Mouse (Mus musculus): ENCODE data around the gene Hsd11b2.

Hsd11b2 gene

DNA sequence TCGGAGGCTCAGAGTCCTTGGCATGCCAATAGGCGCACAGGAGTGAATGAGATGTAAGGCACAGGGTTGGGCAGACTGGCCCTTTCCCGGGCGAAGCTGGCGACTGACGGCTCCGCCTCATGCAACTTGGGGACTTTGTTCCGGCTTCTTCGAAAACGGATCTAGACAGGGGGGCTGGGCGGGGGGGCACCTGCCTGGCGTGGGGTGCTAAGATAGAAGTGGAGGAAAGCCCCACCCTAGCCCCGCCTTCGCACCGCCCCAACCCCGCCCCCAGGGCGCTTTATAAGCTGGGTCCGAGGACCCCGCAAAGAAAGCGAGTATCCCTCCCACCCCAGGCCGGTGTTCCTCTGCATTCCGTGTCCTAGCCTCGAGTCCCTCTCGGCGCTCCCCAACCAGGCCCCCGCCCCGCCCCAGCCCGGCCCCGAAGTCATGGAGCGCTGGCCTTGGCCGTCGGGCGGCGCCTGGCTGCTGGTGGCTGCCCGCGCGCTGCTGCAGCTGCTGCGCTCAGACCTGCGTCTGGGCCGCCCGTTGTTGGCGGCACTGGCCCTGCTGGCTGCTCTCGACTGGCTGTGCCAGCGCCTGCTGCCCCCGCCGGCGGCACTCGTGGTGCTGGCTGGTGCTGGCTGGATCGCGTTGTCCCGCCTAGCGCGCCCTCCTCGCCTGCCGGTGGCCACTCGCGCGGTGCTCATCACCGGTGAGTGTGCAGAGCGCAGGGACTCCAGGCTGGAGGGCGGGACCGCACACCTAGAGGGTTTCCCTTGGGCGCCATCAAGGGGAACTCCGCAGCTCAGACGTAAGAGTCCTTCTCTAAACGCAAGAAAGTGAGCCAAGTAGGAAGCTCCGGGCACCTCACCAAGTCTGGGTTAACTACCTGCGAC lies at the start of gene Hsd11b2:
Gene Hsd11b2 (plus strand): TSS at position 320 of the 878 bp plus-strand sequence.
- DNase-seq (ENCODE audit: low read depth): no peak

DNA sequence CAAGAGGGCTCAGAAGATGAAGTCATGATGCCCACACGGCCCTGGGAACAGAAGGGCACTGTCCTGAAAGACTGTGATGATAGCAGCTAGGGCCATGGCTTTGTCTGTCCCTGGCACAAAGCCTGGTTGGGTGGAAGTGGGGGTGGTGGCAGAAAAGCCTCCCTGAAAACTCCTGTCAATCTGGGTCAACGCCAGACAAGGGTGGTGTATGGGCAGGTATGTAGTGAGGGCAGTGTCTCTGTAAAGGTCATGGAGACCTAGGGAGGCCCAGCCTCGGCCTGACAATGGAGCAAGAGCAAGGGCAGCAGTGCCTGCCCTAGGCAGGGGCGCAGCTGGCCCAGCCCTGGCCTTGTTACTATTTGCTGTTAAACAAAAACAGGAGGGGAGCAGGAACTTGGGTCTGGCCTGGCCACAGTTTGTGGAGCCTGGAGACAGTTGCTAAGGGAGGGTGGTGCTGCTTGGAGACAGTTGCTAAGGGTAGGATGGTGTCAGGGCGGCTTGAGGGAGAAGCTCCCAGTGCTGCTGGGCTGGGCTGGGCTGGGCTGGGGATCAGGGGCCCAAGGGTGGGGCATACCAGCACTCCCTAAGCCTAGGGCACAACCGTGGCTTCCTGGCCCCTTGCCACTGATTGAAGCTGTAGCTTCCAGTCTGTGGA lies 49.4 kb upstream of the Hsd11b2 start:
- no peak for DNase-seq (ENCODE audit: low read depth)

DNA sequence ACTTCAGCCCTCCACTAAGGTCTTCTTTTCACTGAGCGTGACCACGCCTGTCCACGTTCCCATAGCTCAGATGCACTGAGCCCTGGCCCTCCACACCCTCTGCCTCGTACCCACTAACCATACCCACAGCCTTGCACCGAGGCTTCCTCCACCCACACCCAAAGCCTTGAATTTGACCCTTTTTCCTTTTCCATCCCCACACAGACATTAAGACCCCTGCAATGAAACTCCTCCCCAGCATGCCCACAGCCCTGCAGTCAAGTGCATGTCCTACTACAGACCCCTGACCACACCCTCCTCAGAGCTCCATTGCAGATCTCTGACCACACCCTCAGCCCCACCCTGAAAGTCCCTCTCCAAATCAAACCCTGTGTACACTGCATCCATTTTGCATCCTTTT lies 48.7 kb upstream of the Hsd11b2 start:
- DNase-seq (ENCODE audit: low read depth): no peak

DNA sequence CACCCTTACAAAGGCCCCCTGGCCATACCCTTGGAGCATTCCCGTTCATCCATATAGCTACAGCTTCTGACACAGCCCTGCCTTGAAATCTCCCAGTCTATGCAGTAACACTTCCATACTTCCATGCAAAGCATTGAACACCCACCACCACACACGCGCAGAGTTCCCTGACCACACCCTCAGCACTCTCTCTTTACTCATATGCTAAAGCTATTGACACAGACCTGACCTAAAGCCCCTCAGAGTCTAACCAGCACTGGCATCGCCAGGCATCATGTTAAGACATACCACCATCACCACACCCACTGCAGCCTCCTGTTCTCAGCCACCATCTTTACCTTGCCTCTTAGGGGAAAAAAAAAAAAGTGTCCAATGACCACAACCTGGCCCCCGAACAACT lies 48.3 kb upstream of the Hsd11b2 start:
- DNase-seq (ENCODE audit: low read depth): no peak

DNA sequence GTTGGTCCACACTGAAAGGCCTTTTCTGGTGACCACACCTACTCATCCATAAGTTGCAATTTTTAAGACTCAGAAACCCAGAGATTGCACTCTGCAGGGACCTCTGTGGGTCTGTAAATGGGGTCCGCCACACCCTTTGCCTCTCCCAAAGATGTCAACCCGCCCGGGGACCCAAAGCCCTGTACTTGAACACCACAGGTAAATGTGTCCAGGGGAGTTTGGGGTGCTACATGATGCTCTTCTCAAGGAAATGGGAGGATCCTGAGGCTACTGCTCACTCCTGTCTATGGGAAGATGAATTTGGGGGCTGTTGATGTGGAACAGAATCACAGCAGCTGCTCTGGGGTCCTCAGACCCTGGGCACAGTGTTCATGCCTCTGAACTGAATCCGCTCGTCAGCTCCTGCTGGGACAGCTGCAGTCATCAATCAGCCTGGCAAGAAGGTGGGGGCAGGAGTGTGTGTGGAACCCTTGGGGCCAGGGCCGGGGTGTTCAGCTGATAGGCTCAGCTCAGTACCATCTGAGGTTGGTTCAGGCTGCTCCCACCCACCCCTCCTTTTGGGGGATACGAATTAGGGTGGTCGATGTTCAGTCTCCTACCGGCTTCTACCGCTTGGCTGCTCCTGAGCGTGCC lies 47.8 kb upstream of the Hsd11b2 start:
- DNase-seq (ENCODE audit: low read depth): no peak

DNA sequence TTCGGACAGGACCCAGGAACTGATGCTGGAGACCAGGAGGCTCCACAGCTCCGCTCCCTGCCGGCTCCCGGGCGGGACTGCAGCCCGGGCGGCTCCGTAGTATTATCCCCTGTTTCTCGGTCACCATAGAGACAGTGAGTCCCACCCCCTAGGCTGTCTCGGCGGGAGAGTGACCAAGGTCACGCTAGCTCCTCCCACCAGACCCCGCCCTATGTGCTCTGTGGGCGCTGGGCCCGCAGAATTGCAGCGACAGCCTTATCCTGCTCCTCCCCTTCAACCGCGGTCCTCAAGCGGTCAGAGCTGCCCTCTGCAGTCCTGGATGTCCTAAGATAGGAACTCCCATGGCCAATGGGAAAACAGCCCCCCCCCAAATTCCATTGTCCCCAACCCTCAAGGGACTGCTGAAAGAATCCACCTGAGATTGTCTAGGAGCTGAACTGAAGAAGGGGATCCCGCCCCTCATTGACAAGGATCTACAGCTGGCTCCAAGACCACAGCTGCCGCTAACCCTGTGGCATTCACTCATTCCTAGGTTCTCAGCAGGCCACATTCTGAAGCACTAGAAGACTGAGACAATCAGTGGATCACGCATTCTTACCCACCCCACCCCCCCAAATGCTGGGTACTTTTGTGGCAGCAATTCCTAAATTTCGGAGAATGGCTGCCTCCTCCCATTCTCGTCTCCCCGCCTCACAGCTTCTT lies 47.1 kb upstream of the Hsd11b2 start, which contains the start of gene Tppp3:
Gene Tppp3 (minus strand): TSS at position 213 of the 702 bp plus-strand sequence.
- DNase-seq (ENCODE audit: low read depth): peak; percentile 78

DNA sequence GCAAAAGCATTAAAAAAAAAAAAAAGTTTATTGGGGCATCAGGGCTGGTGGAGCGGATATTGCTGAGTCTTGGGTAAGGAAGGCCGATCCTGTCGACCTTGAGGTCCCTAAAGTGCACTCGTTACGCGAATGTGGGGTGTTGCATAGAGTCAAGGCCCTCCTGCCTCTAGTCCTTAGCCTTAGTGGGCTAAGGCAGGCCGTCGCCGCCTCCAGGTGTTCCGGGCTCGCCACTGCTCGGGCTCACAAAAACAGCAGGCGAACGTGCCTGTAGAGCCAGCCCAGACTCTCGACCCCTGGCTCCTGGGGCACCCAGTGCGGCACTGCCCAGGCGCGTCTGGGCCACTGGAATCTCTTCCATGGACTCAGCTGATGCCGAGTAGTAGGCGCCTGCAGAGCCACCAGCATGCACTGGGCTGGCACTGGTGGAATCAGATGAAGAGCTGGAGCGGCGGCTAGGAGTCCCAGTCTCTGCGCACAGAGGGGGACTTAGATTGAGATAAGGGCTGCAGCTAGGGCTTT lies 46.1 kb upstream of the Hsd11b2 start:
- no peak for DNase-seq (ENCODE audit: low read depth)

DNA sequence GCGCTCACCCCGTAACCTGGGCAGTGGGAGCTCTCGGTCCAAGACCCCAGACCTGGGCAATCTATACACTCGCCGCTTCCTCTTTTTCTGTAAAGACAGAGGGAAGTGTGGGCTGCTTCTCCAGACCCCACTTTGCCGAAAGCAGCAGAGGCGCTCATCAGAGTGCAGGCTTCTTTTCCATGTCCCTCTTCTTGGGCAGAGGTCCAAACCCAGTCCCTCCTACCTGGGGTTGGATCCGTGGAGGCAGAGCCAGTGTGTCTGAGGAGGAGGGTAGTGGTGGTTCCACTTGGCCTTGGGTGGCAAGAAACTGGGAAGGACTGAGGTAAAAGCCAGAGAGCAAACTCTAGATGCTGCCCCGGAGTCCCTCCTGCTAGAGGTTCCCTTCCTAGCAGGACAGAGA lies 45.6 kb upstream of the Hsd11b2 start:
- DNase-seq (ENCODE audit: low read depth): no peak

DNA sequence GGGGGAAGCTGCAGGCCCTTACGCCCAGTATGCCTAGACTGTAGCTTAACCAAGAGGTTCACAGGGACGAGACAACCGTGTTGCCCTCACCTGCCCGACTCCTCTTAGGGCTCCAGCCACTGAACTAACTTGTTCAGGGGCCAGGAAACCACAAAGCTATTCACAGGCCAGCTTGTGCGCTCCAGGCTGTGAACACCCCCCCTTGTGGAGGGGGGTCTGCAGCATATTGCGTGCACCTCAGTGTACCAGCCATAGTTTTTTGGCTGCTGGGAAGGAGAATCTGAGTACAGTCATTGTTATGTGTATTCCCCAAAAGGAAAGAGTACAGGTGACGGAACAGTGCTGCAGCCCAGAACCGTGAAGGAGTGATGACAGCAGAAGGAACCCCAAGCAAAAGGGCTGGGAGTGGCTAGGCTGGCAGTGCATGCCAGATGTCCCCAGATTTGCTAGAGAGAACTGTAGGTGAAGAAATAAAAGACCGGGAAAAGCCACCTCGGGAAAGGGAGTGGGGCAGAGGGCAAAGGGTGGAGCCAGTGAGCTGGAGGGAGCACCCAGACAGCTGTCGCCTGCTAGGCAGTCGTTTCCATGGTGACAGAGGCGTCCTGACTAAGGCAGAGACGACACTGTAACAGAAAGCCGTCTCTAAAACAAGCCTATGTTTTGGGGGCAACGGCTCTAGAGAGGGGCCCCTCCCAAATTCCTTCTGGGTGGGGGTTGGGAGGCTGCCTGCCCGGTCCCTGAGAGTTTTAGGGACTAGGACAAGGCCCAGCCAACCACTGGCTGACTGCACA lies 44.5 kb upstream of the Hsd11b2 start:
- no peak for DNase-seq (ENCODE audit: low read depth)

DNA sequence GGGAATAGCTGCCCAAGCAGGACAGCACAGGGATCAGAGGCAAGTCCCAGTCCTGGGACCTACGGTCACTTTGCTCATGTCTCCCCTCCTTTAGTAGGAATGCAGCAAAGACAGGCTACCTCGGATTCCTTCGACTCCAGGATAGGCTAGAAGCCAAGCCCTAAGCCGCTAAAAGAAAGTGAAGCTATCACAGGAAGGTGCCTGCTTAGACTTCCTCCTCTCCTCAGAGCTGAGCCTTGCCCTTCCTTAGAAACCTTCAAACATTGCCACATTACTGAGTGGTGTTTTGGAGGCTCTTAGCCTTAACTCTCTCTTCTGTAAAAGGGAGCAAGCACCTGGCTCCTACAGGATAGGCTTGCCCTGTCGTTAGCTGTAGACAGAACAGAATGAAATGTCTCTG lies 43.9 kb upstream of the Hsd11b2 start:
- DNase-seq (ENCODE audit: low read depth): no peak

DNA sequence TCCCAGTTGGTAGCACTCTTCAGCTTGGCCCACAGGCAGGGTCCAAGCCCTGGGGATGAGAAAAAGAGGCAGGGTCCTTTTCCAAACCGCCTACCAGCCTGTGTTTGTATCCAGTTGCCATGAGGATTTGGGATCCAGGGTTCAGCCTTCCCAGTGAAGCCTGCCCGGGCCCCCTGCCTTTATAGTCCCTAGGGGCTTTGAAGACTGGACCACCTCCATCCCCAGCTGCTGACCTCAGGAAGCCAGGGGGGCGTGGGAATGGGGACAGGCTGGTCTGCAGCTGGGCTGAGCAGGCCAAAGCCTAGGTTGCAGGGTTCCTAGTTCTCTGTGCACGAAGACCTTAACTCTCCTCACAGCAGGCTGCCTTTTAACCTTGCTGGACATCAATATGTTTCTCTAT lies 43.3 kb upstream of the Hsd11b2 start:
- no peak for DNase-seq (ENCODE audit: low read depth)

DNA sequence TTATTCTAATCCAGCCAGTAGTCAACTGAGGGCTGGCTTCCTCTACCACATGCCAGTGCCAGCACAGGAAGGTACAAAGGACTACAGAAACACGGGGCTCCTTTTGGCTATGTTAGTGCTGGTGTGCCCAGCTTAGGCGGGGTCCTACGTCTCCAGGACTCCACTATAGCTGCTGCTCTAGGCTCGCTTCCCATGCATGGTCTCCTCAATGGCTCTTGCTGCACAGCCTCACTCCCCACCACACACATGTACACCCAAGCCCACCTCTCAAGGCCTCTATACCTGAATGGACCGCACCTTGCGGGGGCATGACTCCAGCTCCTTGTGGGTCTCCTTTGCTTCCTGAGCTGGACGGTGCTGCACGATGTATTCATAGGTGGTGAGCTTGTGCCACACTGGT lies 42.8 kb upstream of the Hsd11b2 start:
- no peak for DNase-seq (ENCODE audit: low read depth)

DNA sequence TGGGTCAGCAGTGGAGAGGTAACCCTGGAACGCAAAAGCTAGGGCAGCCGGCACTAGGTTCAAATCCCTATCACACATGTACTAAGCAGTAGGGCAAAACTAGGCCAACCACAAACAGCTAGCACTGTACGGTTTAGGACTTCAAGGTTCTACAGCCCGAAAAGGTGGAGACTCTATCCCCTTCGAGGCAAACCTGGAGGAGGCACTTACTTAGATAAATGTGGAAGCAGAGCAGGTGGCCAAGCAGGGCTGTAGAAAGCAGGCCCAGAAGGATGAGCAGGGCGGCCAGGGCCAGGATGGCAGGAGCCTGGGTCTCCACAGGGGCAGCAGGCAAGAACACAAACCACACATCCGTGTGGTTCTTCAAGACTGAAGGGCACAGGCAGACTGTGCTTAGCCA lies 42.4 kb upstream of the Hsd11b2 start:
- DNase-seq (ENCODE audit: low read depth): no peak

DNA sequence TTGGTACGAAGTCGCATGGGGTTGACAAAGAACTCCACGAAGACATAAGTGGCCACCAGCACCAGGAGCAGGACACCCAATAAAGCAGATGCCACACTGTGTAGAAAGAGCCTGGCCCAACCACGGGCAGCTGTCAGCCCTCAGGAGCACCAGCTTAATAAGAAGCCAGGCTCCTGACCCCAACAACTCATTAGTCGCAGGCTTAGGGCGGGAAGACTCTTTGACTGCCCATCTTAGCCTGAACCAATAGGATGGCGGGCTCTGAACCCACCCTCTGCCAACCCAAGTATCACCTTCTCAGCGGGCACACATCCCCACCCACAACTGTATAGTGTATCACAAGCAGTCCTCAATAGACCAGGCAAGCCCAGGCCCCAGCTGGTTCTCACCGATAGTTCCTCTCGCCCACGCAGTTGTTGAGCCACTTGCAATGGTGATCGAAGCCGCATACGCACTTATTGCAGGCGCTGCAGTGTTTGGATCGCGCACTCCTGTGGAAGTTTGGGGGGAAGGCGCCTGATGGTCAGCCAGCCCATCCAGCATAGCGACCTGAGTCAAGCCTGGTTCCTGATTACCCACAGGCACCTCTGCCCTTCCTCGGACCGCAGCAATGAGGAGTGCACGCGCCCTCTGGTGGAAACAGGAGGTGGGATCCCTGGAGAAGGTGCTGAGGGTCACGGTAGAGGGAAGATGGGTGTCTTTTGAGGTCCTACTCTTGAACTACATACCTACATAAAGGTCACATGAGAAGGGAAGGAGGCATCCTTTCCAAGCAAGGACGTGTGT lies 41.7 kb upstream of the Hsd11b2 start:
- DNase-seq (ENCODE audit: low read depth): no peak

DNA sequence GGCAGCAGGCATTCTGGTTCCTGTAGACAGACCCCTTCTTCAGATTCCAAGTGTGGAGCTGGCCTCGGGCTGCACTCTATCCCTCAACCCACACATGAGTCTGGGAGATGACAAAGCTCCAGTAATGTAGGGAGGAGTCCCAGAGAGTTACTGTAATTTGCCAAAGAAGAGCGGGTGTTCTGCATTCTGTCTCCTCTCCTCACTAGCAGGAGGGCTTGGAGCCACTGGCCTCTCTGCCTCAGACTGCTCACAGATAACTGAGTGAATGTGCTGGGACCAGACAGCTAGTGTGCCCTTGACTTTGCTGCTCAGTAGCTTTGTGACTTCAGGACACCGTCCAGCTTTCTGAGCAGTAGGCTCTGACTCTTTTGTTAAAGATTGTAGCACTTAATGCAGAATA lies 40.8 kb upstream of the Hsd11b2 start:
- no peak for DNase-seq (ENCODE audit: low read depth)

DNA sequence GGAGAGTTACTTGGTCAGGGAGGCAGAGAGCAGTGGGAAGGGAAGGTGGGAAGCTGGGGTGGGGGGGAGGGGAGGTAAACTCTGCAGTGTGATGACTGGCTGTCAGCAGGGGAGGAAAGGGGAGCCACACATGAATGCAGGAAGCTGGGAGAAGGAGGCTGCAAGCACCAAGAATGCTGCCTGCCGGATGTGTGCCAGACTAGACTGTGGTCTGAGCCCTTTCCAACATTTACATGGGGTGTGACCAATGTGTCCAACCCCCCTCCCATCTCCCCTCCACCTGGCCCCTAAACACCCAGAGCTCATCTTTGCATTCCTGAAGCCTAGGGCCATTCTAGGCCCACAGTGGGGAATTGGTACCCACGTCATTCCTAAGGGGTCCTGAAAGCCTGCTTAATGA lies 37.5 kb upstream of the Hsd11b2 start:
- DNase-seq (ENCODE audit: low read depth): no peak

DNA sequence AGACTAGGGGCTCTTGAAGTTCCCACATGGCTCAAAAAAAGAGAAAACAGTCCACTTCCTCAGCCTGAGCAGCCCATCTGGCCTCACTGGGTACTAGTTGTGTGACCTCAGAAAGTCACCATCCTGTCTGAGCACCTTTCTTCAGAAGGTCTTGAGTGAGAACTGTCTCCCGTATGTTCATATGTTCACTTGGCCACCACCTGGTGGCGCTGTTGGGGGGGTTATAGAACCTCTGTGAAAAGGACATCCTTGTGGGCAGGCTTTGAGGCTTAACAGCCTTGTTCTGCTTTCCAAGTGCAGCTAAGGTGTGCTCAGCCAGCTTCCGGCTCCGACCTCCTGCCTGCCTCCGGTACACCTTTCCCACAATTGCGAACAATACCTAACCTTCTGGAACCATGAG lies 37.1 kb upstream of the Hsd11b2 start:
- peak; percentile 65 for DNase-seq (ENCODE audit: low read depth)

DNA sequence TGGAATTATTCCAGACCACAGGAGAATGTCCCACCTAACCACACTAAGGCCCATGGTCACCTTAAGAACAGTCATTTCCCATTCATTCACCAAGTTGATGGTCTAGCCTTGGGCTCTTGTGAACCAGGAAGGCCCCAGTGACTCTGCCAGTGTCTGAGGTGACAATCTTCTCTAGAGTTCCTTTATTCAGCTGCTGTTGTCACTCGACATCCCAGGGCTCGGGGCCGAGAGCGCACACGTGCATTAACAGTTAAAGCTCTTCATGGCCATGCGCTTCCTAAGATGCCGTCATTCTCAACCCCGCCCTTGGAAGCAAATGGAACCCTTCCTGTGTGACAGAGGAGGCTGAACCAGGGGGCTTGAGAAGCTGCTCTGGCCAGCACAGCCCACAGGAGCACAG lies 36.4 kb upstream of the Hsd11b2 start:
- no peak for DNase-seq (ENCODE audit: low read depth)

DNA sequence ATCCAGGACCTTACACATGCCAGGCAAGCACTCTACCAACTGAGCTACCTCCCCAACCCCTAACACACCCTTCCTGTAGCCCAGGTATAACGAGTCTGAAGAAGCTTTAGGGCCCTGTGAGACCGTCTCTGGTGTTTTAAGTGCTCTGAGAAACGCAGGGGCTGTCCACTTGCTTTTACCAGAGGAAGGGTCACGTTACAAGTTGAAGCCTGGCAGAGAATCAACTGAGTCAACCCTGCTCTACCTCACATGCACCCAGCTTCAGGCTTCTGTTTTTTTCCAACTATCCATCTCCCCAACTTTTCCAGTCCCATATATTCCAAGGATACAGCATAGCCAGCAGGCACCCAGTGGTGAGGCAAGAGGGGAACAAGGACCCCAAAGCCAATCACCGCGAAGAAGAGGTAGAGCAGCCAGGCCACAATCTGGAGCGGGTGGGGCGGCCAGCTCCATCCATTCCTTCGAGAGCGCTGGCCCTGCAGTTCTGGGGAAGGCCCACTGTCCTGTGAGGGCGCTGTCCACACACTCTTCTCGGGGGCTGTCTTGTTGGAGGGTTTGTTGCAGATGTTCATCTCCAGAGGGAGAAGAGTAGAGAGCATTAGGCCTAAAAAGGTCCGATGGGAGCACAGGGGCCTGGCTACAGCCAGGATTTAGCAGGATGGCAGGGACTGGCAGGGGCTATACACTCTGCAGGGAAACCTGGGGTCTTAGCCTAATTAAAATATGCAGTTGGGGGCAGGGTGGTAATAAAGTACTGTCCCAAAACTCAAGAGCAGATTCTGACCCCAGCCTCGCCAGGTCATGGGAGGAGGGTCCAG lies 35.1 kb upstream of the Hsd11b2 start:
- no peak for DNase-seq (ENCODE audit: low read depth)

DNA sequence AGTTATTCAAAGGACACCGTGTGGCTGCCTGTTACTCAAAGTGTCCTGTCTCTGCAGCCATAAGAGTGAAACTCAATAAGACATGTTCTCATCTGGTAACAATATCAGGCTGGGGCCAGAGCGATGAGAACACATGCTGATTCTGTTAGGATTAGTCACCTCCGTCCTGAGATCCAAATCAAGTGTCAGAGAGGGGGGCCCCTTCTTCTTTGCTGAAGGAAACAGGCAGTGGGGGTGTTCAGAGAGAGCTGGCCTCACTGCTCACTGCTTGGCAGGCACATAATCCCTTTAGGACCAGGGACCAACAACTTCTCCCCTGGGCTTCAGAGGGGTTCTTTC lies 34.6 kb upstream of the Hsd11b2 start:
- DNase-seq (ENCODE audit: low read depth): no peak

All from c-Kit-positive CD71-negative TER-119-negative erythroid progenitor cells, embryonic 14.5 days (primary cell).